Mouse (Mus musculus) forebrain, embryonic 13.5 days (tissue): Measurements from ENCODE around the gene BC029722. TPM values are rescaled to one million over a fixed set of nuclear protein-coding genes. Genes with fewer than 3 reads are reported as not detected.

Source experiments
- ATAC-seq: fragments of 200-750 bp; cut with Nextera tagmentation; 2 replicates; pipeline ENCODE4 v1.8.0; 2017
- H3K27ac ChIP-seq: fragments of 300-500 bp; sonication (generic); 2 replicates; pipeline ENCODE4 v1.5.1; 2015; ENCODE audit warnings: inconsistent platforms, mild to moderate bottlenecking, moderate library complexity
- H3K27me3 ChIP-seq: fragments of 300-500 bp; sonication (generic); 2 replicates; pipeline ENCODE4 v1.6.1; 2015; ENCODE audit warnings: mild to moderate bottlenecking, inconsistent platforms
- H3K36me3 ChIP-seq: fragments of 300-500 bp; sonication (generic); 2 replicates; pipeline ENCODE4 v1.6.1; 2015; ENCODE audit warnings: mild to moderate bottlenecking, inconsistent platforms; ENCODE audit not compliant: poor library complexity, severe bottlenecking
- H3K4me1 ChIP-seq: fragments of 300-500 bp; sonication (generic); 2 replicates; pipeline ENCODE4 v1.6.1; 2015; ENCODE audit warnings: inconsistent platforms
- H3K4me2 ChIP-seq: fragments of 300-500 bp; sonication (generic); 2 replicates; pipeline ENCODE4 v1.6.1; 2015; ENCODE audit warnings: inconsistent platforms, mild to moderate bottlenecking, moderate library complexity
- H3K4me3 ChIP-seq: fragments of 300-500 bp; sonication (generic); 2 replicates; pipeline ENCODE4 v1.5.1; 2015; ENCODE audit warnings: mild to moderate bottlenecking, inconsistent platforms
- H3K9ac ChIP-seq: fragments of 300-500 bp; sonication (generic); 2 replicates; pipeline ENCODE4 v1.6.1; 2015; ENCODE audit warnings: mild to moderate bottlenecking, inconsistent platforms
- H3K9me3 ChIP-seq: fragments of 300-500 bp; sonication (generic); replicated peaks from 2 replicates; pipeline ENCODE4 v1.6.1; 2016; ENCODE audit warnings: inconsistent platforms
- WGBS: fragments of 180-500 bp; shearing (Covaris S2); methylation state at CpG from one replicate; pipeline ENCODE4 v1.1.7; 2015; 5-methylcytosine and 5-hydroxymethylcytosine counted together
- polyA plus RNA-seq: library from polyadenylated mRNA; unstranded; fragments of >200 nt; fragmentation: Nextera tagmentation; extraction: Ambion mirVana; gene quantifications from 2 replicates; pipeline ENCODE4 v1.2.1, GENCODE M21; 2015

The BC029722 gene
- polyA plus RNA-seq, 1 experiment from 2014 or later: 19.4 TPM

DNA sequence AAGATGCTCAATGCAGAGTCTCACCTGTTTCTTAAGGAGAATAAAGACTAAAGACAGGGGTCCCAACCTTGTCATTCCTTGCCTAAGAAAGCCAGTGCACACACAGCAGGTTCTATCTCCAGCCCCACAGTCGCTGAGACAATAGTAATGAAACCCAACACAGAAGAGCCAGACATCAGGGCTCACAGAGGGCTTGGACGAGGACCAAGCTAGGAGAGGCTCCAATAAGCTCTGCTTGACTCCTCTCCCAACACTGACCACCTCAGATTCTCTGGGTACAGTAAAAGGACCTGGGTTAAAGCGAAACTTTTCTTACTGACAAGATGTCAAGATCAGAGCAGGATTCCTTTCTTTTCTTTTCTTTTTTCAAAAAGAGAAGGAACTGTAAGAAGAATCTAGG, 20.6 kb downstream of the BC029722 start:
- Histone ChIP-seq H3K27ac (no peak overlapping the region), H3K4me3 (no peak overlapping the region), H3K36me3 (peaks cover 23% of the 10 kb centered on the region), H3K4me1 (no peaks in the 10 kb centered on the region), H3K9me3 (no peaks in the 10 kb centered on the region), H3K27me3 (no peaks in the 10 kb centered on the region), H3K4me2 (no peak overlapping the region), H3K9ac (no peak overlapping the region)
- ATAC-seq: no peak
- WGBS: 63% methylated on average over 3 of the region's 3 CpGs

DNA sequence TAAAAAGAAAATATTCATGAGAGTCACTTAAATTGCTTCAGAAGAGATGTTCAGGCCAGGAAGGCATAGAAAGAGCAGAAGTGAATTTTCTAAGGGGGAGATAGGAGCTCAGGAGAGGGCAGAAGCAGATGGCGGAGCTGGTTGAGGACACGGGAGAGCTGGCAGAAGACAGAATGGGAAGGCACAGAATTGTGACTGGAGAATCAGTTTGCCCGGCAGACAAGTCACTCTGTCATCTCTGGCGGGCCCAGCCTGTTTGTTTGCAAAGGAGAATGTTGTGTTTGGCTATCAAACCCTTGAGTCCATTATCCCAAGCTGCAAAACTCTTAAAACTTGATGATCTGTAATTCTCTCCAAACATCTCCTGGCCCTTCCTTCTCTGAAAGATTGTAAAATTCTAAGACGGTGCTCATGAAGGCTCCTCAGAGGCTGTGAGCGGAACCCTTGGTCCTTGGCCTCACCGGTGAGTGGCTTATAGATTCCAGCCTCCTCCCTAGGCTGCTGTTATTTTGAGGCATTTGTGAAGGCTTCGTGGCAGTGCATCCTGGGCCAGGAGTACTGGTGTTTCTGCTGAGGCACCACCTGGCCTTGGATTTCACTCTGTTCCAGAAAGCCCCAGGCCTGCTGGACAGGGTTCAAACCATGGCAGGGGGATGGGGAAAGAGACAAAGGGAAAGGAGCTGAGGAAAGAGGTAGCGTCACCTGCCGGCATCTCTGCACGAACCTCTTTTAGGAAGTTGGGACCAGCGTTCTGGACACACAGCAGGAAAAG, 24.4 kb downstream of the BC029722 start:
- peaks cover 7% of the 10 kb centered on the region for H3K36me3 ChIP-seq
- H3K27ac ChIP-seq: no peak overlapping the region
- no peak overlapping the region for H3K4me3 ChIP-seq
- H3K9me3 ChIP-seq: no peaks in the 10 kb centered on the region
- ATAC-seq: no peak
- no peaks in the 10 kb centered on the region for H3K4me1 ChIP-seq
- H3K9ac ChIP-seq: no peak overlapping the region
- 91% methylated on average over 12 of the region's 12 CpGs for WGBS
- no peak overlapping the region for H3K4me2 ChIP-seq
- H3K27me3 ChIP-seq: no peaks in the 10 kb centered on the region

DNA sequence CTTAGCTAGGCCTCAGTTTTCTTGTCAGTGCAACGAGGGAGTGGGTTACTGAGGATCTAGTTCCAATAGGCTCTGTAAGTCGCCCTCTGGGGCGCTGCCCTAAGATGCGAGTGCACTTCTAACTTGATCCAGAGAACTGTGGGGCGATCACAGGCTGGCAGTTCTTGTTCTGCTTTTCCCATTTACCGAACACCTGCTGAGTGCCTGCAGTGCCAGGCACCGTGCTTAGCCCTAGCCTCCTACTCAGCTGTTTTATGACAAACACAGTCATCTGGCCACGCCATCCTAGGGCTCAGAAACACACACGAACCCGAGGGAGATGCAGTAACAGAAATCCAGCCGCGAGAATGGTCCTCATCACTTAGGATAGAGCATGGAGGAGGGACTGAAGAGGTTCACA, 26.3 kb downstream of the BC029722 start:
- no peak overlapping the region for H3K9ac ChIP-seq
- H3K27me3 ChIP-seq: no peaks in the 10 kb centered on the region
- H3K27ac ChIP-seq: no peak overlapping the region
- no peaks in the 10 kb centered on the region for H3K9me3 ChIP-seq
- WGBS: 27% methylated on average over 12 of the region's 12 CpGs
- peaks cover 4% of the 10 kb centered on the region; the same call in 1 of the 2 replicates for H3K36me3 ChIP-seq
- H3K4me3 ChIP-seq: no peak overlapping the region
- no peaks in the 10 kb centered on the region for H3K4me1 ChIP-seq
- ATAC-seq: no peak
- peak overlapping the region; percentile 22 for H3K4me2 ChIP-seq

DNA sequence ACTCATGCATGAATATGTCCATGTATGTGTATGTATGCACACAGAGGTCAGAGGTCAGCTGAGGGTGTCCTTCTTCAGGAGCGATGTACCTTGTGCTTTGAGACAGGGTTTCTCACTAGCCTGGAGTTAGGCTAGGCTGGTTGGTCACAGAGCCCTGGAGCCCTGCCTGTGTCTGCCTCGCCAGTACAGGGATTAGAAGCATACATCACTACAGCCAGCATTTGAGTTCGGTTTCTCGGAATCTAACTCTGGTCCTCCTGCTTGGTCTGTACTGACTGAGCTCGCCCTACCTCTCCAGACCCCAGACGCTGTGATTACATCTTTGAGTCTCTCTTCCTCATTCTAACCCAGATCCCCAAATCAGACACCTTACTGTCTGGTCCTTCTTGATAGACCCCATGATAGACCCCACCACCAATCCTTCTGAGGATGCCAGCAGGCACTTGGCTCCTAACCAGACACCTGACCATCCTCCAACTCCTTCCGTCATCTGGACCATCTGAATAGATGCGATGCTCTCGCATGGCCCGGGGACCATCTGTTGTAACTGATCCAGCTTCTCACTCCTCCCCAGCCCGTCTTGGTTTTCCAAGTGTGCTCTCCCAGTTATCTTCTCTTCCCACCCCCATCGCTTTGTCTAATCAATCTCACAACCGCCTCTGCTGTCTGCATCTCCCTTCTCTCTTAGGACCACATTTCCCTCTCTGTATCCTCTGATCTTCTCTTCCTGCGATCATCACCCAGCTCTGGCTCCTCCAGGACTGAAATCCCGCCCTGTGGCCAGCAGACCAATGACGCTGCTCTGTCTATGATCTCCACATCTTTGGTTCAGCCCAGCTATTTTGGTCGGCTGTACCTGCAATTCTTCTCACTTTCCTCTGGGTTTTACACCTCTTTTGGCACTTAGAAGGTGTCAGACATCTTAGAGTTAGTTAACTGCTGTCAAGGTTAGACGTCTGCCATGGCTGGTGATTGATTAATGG, 31.0 kb downstream of the BC029722 start:
- H3K27ac ChIP-seq: 0 out of 2 replicates have a peak overlapping the region, but pooled peaks have one; percentile 37
- 78% methylated on average over 18 of the region's 18 CpGs for WGBS
- no peak overlapping the region for H3K9ac ChIP-seq
- H3K4me1 ChIP-seq: no peaks in the 10 kb centered on the region
- H3K4me2 ChIP-seq: no peak overlapping the region
- no peaks in the 10 kb centered on the region for H3K36me3 ChIP-seq
- H3K9me3 ChIP-seq: no peaks in the 10 kb centered on the region
- H3K27me3 ChIP-seq: no peaks in the 10 kb centered on the region
- no peak overlapping the region for H3K4me3 ChIP-seq
- peak; percentile 19; the same call in 1 of the 2 replicates for ATAC-seq

DNA sequence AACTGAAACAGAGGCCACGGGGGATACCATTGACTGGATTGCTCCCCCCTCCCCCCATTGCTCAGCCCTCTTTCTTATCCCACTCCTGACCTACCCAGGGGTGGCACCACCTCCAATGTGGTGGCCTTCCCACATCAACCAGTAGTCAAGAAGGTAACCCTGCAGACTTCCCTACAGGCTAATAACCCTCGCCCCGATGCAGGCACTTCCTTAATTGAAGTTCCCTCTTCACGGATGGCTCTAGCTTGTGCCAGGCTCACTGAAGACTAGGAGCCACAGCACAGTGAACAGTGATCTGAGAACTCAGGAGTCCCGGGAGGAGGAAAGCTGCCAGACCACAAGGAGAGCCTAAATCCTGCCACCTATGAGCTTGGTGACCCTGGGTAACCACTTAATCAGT, 32.3 kb downstream of the BC029722 start:
- H3K4me3 ChIP-seq: no peak overlapping the region
- no peaks in the 10 kb centered on the region for H3K4me1 ChIP-seq
- H3K27ac ChIP-seq: no peak overlapping the region
- 79% methylated on average over 5 of the region's 5 CpGs for WGBS
- H3K27me3 ChIP-seq: no peaks in the 10 kb centered on the region
- no peaks in the 10 kb centered on the region for H3K36me3 ChIP-seq
- H3K9ac ChIP-seq: no peak overlapping the region
- H3K4me2 ChIP-seq: no peak overlapping the region
- H3K9me3 ChIP-seq: no peaks in the 10 kb centered on the region
- no peak for ATAC-seq

DNA sequence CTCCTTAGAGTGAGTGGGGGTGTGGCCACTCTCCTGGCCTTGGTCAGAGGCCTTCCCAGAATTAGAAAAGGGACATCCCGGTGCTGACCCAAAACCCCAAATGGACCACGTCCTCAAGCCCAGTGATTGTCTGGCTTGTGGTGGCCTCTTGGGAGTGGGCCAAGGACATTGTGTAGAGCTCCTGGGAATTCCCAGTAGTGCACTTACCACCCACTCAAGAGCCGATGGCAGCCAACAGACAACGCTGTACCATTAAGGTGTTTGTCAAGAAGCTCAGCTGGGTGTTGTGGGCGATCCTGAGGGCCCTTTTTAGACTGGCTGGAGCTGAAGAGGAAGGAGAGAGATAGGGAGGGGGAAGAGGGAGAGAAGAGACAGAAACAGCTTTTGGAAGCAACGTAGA, 34.7 kb downstream of the BC029722 start:
- H3K27ac ChIP-seq: no peak overlapping the region
- no peak overlapping the region for H3K9ac ChIP-seq
- H3K9me3 ChIP-seq: no peaks in the 10 kb centered on the region
- 78% methylated on average over 6 of the region's 6 CpGs for WGBS
- no peaks in the 10 kb centered on the region for H3K36me3 ChIP-seq
- H3K27me3 ChIP-seq: no peaks in the 10 kb centered on the region
- ATAC-seq: no peak
- H3K4me2 ChIP-seq: no peak overlapping the region
- H3K4me1 ChIP-seq: 0 out of 2 replicates have a peak, but pooled peaks cover 2% of the 10 kb centered on the region
- H3K4me3 ChIP-seq: no peak overlapping the region

DNA sequence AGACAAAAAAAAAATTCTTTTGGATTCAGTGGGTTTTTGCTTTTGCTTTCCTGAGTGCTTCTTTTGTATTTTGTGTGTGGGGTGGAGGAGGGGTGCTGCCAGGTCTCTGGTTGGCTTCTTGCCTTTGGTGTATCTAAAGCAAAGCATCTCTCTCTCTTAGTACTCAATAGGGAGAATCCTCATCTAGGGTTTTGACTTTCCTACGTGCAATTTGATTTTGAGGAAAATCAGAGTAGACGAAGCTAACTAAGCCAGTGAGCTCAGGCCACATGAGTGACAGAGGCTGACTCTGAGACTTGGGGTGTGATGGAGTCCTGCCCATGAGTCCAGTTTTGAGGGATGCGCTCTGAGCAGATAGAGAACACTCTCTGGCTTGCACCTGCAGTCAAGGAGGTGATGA, 39.7 kb downstream of the BC029722 start:
- Histone ChIP-seq H3K9me3 (no peaks in the 10 kb centered on the region), H3K36me3 (no peaks in the 10 kb centered on the region), H3K27ac (no peak overlapping the region), H3K4me2 (no peak overlapping the region), H3K9ac (no peak overlapping the region), H3K27me3 (peaks cover 29% of the 10 kb centered on the region), H3K4me3 (no peak overlapping the region), H3K4me1 (peaks cover 28% of the 10 kb centered on the region)
- WGBS: 88% methylated on average over 3 of the region's 3 CpGs
- ATAC-seq: no peak

DNA sequence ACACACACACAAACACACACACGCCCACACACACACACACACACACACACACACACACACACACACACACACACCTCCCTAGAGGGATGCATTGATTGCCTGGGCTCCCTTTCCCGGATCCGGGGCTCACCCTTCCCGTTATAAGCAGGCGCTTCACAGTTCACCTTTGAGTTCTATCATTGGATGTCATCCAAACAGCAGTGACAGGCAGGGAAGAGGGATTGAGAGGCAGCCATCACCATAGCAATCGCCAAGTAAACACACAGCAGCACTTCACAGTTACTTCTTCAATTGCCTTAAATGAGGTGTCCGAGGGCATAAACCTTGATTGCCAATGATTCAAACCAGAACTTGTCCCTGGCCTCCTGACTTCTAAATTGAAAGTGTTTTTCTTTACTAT, 40.2 kb downstream of the BC029722 start:
- Histone ChIP-seq H3K27ac (no peak overlapping the region), H3K4me2 (no peak overlapping the region), H3K27me3 (peaks cover 33% of the 10 kb centered on the region), H3K9me3 (no peaks in the 10 kb centered on the region), H3K9ac (no peak overlapping the region), H3K36me3 (no peaks in the 10 kb centered on the region), H3K4me3 (no peak overlapping the region), H3K4me1 (peaks cover 28% of the 10 kb centered on the region)
- ATAC-seq: no peak
- WGBS: 59% methylated on average over 7 of the region's 7 CpGs

DNA sequence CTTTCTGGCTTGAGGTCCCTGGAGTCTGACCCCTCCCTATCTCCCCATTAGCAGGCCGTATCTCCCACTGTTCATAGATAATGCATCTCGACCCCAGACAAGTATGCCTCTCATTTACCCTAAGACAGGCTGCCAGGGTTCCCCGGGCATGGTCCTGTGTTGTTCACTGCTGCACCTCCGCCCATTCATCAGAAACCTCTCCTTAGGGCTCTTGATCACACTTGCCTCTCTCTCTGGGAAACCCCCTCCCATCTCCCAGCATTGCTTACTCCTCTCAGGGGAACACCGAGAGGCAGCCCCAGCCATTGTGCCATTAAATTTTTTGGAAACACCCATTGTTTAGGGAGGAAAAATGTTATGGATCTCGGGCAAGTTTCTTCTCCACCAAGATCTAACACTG, 41.2 kb downstream of the BC029722 start:
- H3K9ac ChIP-seq: no peak overlapping the region
- WGBS: 51% methylated on average over 6 of the region's 6 CpGs

DNA sequence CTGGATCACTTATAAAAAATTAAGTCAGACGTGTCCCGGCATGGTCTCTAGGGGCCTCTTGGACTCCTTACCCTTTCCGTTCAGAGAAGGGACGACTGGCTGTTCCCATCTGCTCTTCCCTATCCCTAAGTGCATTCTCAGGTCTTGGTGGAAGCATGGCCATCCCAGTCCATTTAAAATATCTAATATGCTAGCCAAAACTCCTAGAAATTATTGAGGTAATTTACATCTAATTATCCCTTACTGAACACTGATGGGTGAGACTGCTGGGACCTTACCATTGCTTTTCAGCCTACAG, 41.6 kb downstream of the BC029722 start:
- ATAC-seq: no peak
- H3K9ac ChIP-seq: no peak overlapping the region
- 81% methylated on average over 4 of the region's 4 CpGs for WGBS
- H3K4me3 ChIP-seq: no peak overlapping the region
- no peak overlapping the region; the same call in 1 of the 2 replicates for H3K27ac ChIP-seq
- H3K4me1 ChIP-seq: peaks cover 28% of the 10 kb centered on the region
- H3K4me2 ChIP-seq: no peak overlapping the region
- no peaks in the 10 kb centered on the region for H3K36me3 ChIP-seq
- H3K27me3 ChIP-seq: peaks cover 47% of the 10 kb centered on the region
- no peaks in the 10 kb centered on the region for H3K9me3 ChIP-seq

More for the DNA sequence above, 41.2 kb downstream of the BC029722 start:
- Histone ChIP-seq H3K9me3 (no peaks in the 10 kb centered on the region), H3K4me3 (no peak overlapping the region), H3K4me1 (peaks cover 28% of the 10 kb centered on the region), H3K27me3 (peaks cover 44% of the 10 kb centered on the region), H3K27ac (no peak overlapping the region; the same call in 1 of the 2 replicates), H3K4me2 (no peak overlapping the region), H3K36me3 (no peaks in the 10 kb centered on the region)
- no peak for ATAC-seq

DNA sequence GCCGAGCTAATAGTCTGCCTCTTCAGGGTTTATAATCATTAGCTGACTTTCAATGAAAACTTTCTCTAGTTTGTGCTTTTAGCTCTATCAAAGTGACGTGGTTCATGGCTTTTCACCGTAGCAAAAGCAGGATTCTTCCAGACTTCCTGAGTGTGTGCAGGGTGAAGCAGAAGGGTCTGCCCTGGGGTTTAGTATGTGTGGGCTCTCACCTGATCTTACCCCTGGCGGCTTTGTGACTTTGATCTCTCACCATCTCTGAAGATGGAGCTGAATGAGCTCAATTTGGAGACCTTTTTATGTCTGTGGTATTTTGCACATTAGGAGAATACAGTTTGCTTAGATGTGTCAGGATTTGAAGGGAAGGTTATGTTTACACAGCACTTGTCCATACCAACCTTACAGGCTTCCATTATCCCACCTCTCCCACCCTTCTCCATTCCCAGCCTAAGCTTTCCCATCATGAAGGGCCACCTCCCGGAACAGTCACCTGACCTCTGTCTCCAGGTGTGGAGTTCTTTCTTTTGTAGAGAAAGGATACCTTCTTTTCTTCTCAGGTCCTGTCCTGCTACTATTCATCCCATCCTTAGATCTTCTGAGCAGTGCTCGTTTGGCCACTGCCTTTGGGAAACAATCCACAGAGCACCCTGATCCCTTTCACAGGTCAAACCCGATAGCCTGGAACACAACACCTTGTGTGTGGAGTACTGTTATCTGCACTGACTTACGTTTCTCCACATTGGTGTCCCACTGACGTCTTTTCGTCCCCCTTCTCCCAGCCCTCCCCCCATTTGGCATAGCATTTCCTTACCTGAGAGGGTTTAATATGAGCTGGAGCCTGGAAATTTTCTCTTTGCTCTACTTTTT, 42.2 kb downstream of the BC029722 start:
- 72% methylated on average over 10 of the region's 10 CpGs for WGBS

More for the DNA sequence above, 42.2 kb downstream of the BC029722 start:
- H3K4me1 ChIP-seq: peaks cover 28% of the 10 kb centered on the region
- H3K9ac ChIP-seq: no peak overlapping the region
- H3K4me2 ChIP-seq: peak overlapping the region; percentile 81
- no peaks in the 10 kb centered on the region for H3K9me3 ChIP-seq
- no peak overlapping the region; the same call in 1 of the 2 replicates for H3K27ac ChIP-seq
- ATAC-seq: no peak
- no peaks in the 10 kb centered on the region for H3K36me3 ChIP-seq
- peak overlapping the region; percentile 71; the same call in 1 of the 2 replicates for H3K4me3 ChIP-seq
- peaks cover 47% of the 10 kb centered on the region for H3K27me3 ChIP-seq
